Comparison of ENCODE assay signal across 20 mouse cellular contexts in the genomic region with DNA sequence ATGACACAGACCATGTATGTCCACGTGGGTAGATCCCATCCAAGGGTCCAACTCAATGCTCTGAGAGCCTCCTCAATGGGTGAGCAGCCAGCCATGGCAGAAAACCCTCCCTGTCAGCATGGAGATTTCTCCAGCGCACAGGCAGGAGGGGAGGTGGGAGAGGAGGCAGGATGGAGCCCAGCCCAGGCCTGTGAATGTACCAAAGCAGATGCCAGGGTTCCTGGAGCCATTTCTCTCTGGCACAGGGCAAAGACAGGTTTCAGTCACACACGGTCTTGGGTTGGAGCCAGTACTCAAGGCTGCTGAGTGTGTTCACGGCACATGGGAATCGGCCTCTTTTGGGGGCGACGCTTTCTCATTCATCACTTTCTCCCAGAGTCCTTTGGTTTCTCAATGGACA.
DNase-seq lines count a peak whose midpoint lies in the region; ATAC-seq and TF ChIP-seq lines count a peak whose summit lies in the region.
"Had no signal": no experiment of that assay in that cellular context is flagged by ENCODE, and none has a peak within 500 bp of the region (broad histone marks: within the 10 kb centered on the region; RNA-seq: fewer than 3 reads in every experiment).

No protein-coding gene starts in this region.

- no peaks in the 10 kb centered on the region for H3K4me1 ChIP-seq in forebrain, postnatal 0 days (ENCODE audit: insufficient read depth)
- H3K4me1 ChIP-seq in forebrain, embryonic 10.5 days: peaks cover 19% of the 10 kb centered on the region
- H3K4me1 ChIP-seq: hindbrain, embryonic 15.5 days; lung, embryonic 15.5 days had no signal

- H3K27me3 ChIP-seq in forebrain, postnatal 0 days (ENCODE audit: insufficient read depth, low read length): no peaks in the 10 kb centered on the region
- no peaks in the 10 kb centered on the region for H3K27me3 ChIP-seq in forebrain, embryonic 10.5 days (ENCODE audit: poor library complexity, severe bottlenecking)
- H3K27me3 ChIP-seq: hindbrain, embryonic 15.5 days; lung, embryonic 15.5 days; Patski had no signal

- peaks cover 3% of the 10 kb centered on the region; the same call in 1 of the 2 replicates for H3K36me3 ChIP-seq in forebrain, postnatal 0 days (ENCODE audit: insufficient read depth)
- no peaks in the 10 kb centered on the region for H3K36me3 ChIP-seq in forebrain, embryonic 10.5 days (replicated peaks)
- H3K36me3 ChIP-seq: heart, embryonic 13.5 days; hindbrain, embryonic 15.5 days; lung, embryonic 15.5 days had no signal

- no peaks in the 10 kb centered on the region for H3K9me3 ChIP-seq in forebrain, postnatal 0 days (ENCODE audit: low read length)
- no peaks in the 10 kb centered on the region for H3K9me3 ChIP-seq in forebrain, embryonic 10.5 days
- H3K9me3 ChIP-seq: heart, embryonic 13.5 days; hindbrain, embryonic 15.5 days; lung, embryonic 15.5 days had no signal

- no peak for ATAC-seq in forebrain, postnatal 0 days
- ATAC-seq: CD4-positive, CD25-positive, alpha-beta regulatory T cell, adult 4 months; intestine, embryonic 16.5 days; Patski had no signal

- no peak overlapping the region for H3K4me3 ChIP-seq in forebrain, postnatal 0 days (ENCODE audit: low read depth, low read length)
- H3K4me3 ChIP-seq in forebrain, embryonic 10.5 days: no peak overlapping the region
- H3K4me3 ChIP-seq: gastrocnemius, adult 2 months; heart, embryonic 13.5 days; hindbrain, embryonic 15.5 days; lung, embryonic 15.5 days had no signal

- no peak overlapping the region for H3K27ac ChIP-seq in forebrain, postnatal 0 days (ENCODE audit: low read depth, low read length)
- no peak overlapping the region for H3K27ac ChIP-seq in forebrain, embryonic 10.5 days
- H3K27ac ChIP-seq: gastrocnemius, adult 2 months; hindbrain, embryonic 15.5 days; liver, embryonic 14.5 days; lung, embryonic 15.5 days; stomach, postnatal 0 days had no signal

- no peak overlapping the region for H3K4me2 ChIP-seq in forebrain, postnatal 0 days (ENCODE audit: low read depth)
- H3K4me2 ChIP-seq: heart, embryonic 13.5 days; hindbrain, embryonic 15.5 days; lung, embryonic 15.5 days had no signal

- no peak overlapping the region for H3K9ac ChIP-seq in forebrain, postnatal 0 days
- H3K9ac ChIP-seq: heart, embryonic 13.5 days; hindbrain, embryonic 15.5 days; liver, embryonic 14.5 days; lung, embryonic 15.5 days had no signal

- peak; percentile 46 for DNase-seq in cerebellum, adult 11-12 months
- no peak for DNase-seq in cerebellum, adult 8-10 months
- DNase-seq in forebrain, postnatal 0 days: peak; percentile 39
- no peak for DNase-seq in forebrain, embryonic 10.5 days (ENCODE audit: extremely low spot score, low spot score)
- peak; percentile 58 for DNase-seq in cerebellum, adult 9-11 months
- DNase-seq in layer of hippocampus, postnatal 10 days (ENCODE audit: low spot score in 2 of 2): peak; percentile 61 to 64
- no peak for DNase-seq in frontal cortex, adult 2 months (ENCODE audit: extremely low spot score in 1 of 2, low spot score in 1 of 2)
- no peak for DNase-seq in right cerebral cortex, postnatal 25 days
- DNase-seq: adrenal gland, adult 8-10 months; gastrocnemius, adult 2 months; kidney, postnatal 4 days; lung, postnatal 4 days had no signal

- TF ChIP-seq CTCF in forebrain, postnatal 0 days (IDR thresholded peaks at IDR 0.05; ENCODE audit: low read depth): no peak

- WGBS in forebrain, postnatal 0 days: 68% methylated on average over 7 of the region's 7 CpGs
- WGBS in forebrain, embryonic 10.5 days: 90% methylated on average over 7 of the region's 7 CpGs

Comparison
In these comparisons a context has a peak if more than half of its experiments do, and no peak if none do; other contexts are left out.
1. DNase-seq: peak in cerebellum, adult 11-12 months (single experiment), forebrain, postnatal 0 days (single experiment), cerebellum, adult 9-11 months (single experiment) and layer of hippocampus, postnatal 10 days (2 of 2); none in cerebellum, adult 8-10 months (single experiment), forebrain, embryonic 10.5 days (single experiment), frontal cortex, adult 2 months (0 of 2) and right cerebral cortex, postnatal 25 days (single experiment).